Mouse (Mus musculus) neural tube, embryonic 14.5 days (tissue): ENCODE data around the gene Olfr1392. TPM values are rescaled to one million over a fixed set of nuclear protein-coding genes. Genes with fewer than 3 reads are reported as not detected.
"Not testable (repeated sequence)": the region's sequence is repeated elsewhere in the genome, so short reads cannot be mapped to it uniquely, and the experiment has no call there.

ENCODE experiments used
- ATAC-seq: fragments of 200-750 bp; cut with Nextera tagmentation; 2 replicates; pipeline ENCODE4 v1.8.0; 2017; ENCODE audit warnings: low read depth, mild to moderate bottlenecking, moderate TSS enrichment, moderate library complexity
- H3K27ac ChIP-seq: fragments of 300-500 bp; sonication (generic); 2 replicates; pipeline ENCODE4 v1.5.1; 2014; ENCODE audit warnings: low read depth, mild to moderate bottlenecking, control low read depth, low read length, moderate library complexity, mixed read lengths
- H3K27me3 ChIP-seq: fragments of 300-500 bp; sonication (generic); 2 replicates; pipeline ENCODE4 v1.6.1; 2014; ENCODE audit warnings: low read length; ENCODE audit not compliant: control insufficient read depth, insufficient read depth
- H3K36me3 ChIP-seq: fragments of 300-500 bp; sonication (generic); 2 replicates; pipeline ENCODE4 v1.6.1; 2014; ENCODE audit warnings: low read length, mixed read lengths; ENCODE audit not compliant: control insufficient read depth, insufficient read depth
- H3K4me1 ChIP-seq: fragments of 300-500 bp; sonication (generic); 2 replicates; pipeline ENCODE4 v1.6.1; 2014; ENCODE audit warnings: low read length; ENCODE audit not compliant: control insufficient read depth, insufficient read depth
- H3K4me2 ChIP-seq: fragments of 300-500 bp; sonication (generic); 2 replicates; pipeline ENCODE4 v1.6.1; 2014; ENCODE audit warnings: mild to moderate bottlenecking, low read depth, low read length, control low read depth
- H3K4me3 ChIP-seq: fragments of 300-500 bp; sonication (generic); 2 replicates; pipeline ENCODE4 v1.5.1; 2014; ENCODE audit warnings: low read depth, low read length, control low read depth, mixed read lengths
- H3K9ac ChIP-seq: fragments of 300-500 bp; sonication (generic); replicated peaks from 2 replicates; pipeline ENCODE4 v1.6.1; 2014; ENCODE audit warnings: low read depth, mild to moderate bottlenecking, control low read depth, low read length, mixed read lengths
- H3K9me3 ChIP-seq: fragments of 300-500 bp; sonication (generic); 2 replicates; pipeline ENCODE4 v1.6.1; 2016; ENCODE audit warnings: low read length; ENCODE audit not compliant: control insufficient read depth
- WGBS: fragments of 180-500 bp; shearing (Covaris S2); extraction: QIAGEN DNeasy Blood & Tissue Kit; methylation state at CpG from one replicate; pipeline ENCODE4 v1.1.7; 2014; 5-methylcytosine and 5-hydroxymethylcytosine counted together
- polyA plus RNA-seq: library from polyadenylated mRNA; unstranded; fragments of >200 nt; fragmentation: Nextera tagmentation; extraction: Ambion mirVana; gene quantifications from 2 replicates; pipeline ENCODE4 v1.2.1, GENCODE M21; 2014

Olfr1392 gene
- not detected in 2 replicates for polyA plus RNA-seq

- not testable (repeated sequence) for H3K4me2 ChIP-seq, H3K27ac ChIP-seq, H3K4me1 ChIP-seq, H3K9me3 ChIP-seq, H3K36me3 ChIP-seq, ATAC-seq, H3K4me3 ChIP-seq, H3K27me3 ChIP-seq, H3K9ac ChIP-seq
- 43% methylated on average over 1 of the region's 1 CpGs for WGBS
Measured at GRCm38 (mm10) chr11:49284982-49285381, at the start of gene Olfr1392. Gene Olfr1392, plus strand, starts transcription at chr11:49285282.

- Histone ChIP-seq H3K27ac (no peak overlapping the region), H3K4me2 (no peak overlapping the region), H3K9ac (no peak overlapping the region), H3K4me1 (no peaks in the 10 kb centered on the region), H3K27me3 (no peaks in the 10 kb centered on the region), H3K9me3 (no peaks in the 10 kb centered on the region), H3K36me3 (no peaks in the 10 kb centered on the region), H3K4me3 (no peak overlapping the region)
- ATAC-seq, result no peak
- WGBS, result 76% methylated on average over 3 of the region's 3 CpGs
Measured at GRCm38 (mm10) chr11:49235459-49236207, 49.4 kb upstream of the Olfr1392 start.

- Histone ChIP-seq H3K27ac (no peak overlapping the region), H3K9ac (no peak overlapping the region), H3K4me2 (no peak overlapping the region), H3K36me3 (no peaks in the 10 kb centered on the region), H3K4me3 (no peak overlapping the region), H3K4me1 (no peaks in the 10 kb centered on the region), H3K27me3 (no peaks in the 10 kb centered on the region), H3K9me3 (no peaks in the 10 kb centered on the region)
- 79% methylated on average over 1 of the region's 1 CpGs for WGBS
- ATAC-seq, result no peak
Measured at GRCm38 (mm10) chr11:49236891-49237290, 48.2 kb upstream of the Olfr1392 start.

GRCm38 (mm10) chr11:49237532-49237931, 47.5 kb upstream of the Olfr1392 start:
- Histone ChIP-seq H3K9ac (no peak overlapping the region), H3K27me3 (no peaks in the 10 kb centered on the region), H3K27ac (no peak overlapping the region), H3K36me3 (no peaks in the 10 kb centered on the region), H3K4me2 (no peak overlapping the region), H3K4me3 (no peak overlapping the region), H3K9me3 (no peaks in the 10 kb centered on the region), H3K4me1 (no peaks in the 10 kb centered on the region)
- 75% methylated on average over 2 of the region's 2 CpGs for WGBS
- ATAC-seq, result no peak

GRCm38 (mm10) chr11:49240310-49240709, 44.8 kb upstream of the Olfr1392 start:
- Histone ChIP-seq H3K4me2 (no peak overlapping the region), H3K36me3 (no peaks in the 10 kb centered on the region), H3K4me1 (peaks cover 3% of the 10 kb centered on the region; the same call in 1 of the 2 replicates), H3K4me3 (no peak overlapping the region), H3K9me3 (no peaks in the 10 kb centered on the region), H3K9ac (no peak overlapping the region), H3K27me3 (no peaks in the 10 kb centered on the region), H3K27ac (no peak overlapping the region)
- WGBS, result 97% methylated on average over 1 of the region's 1 CpGs
- no peak for ATAC-seq

GRCm38 (mm10) chr11:49240874-49241273, 44.2 kb upstream of the Olfr1392 start:
- H3K4me2 ChIP-seq, result no peak overlapping the region
- peaks cover 3% of the 10 kb centered on the region; the same call in 1 of the 2 replicates for H3K4me1 ChIP-seq
- WGBS, result 86% methylated on average over 4 of the region's 4 CpGs
- no peaks in the 10 kb centered on the region for H3K27me3 ChIP-seq
- no peak overlapping the region for H3K4me3 ChIP-seq
- H3K9me3 ChIP-seq, result no peaks in the 10 kb centered on the region
- no peaks in the 10 kb centered on the region for H3K36me3 ChIP-seq
- no peak overlapping the region for H3K27ac ChIP-seq
- ATAC-seq, result no peak
- H3K9ac ChIP-seq, result no peak overlapping the region

GRCm38 (mm10) chr11:49241471-49241870, 43.6 kb upstream of the Olfr1392 start:
- Histone ChIP-seq H3K27ac (no peak overlapping the region), H3K4me2 (no peak overlapping the region), H3K36me3 (no peaks in the 10 kb centered on the region), H3K9me3 (no peaks in the 10 kb centered on the region), H3K4me1 (peaks cover 3% of the 10 kb centered on the region; the same call in 1 of the 2 replicates), H3K27me3 (no peaks in the 10 kb centered on the region), H3K9ac (no peak overlapping the region), H3K4me3 (no peak overlapping the region)
- ATAC-seq, result no peak
- 60% methylated on average over 1 of the region's 1 CpGs for WGBS

GRCm38 (mm10) chr11:49242944-49243626, 42.0 kb upstream of the Olfr1392 start:
- peak; percentile 1; the same call in 1 of the 2 replicates for ATAC-seq
- H3K27ac ChIP-seq, result peak overlapping the region; percentile 92
- H3K4me1 ChIP-seq, result peaks cover 3% of the 10 kb centered on the region; the same call in 1 of the 2 replicates
- peak overlapping the region; percentile 79 for H3K4me2 ChIP-seq
- H3K4me3 ChIP-seq, result peak overlapping the region; percentile 62
- peak overlapping the region; percentile 68 for H3K9ac ChIP-seq
- H3K9me3 ChIP-seq, result no peaks in the 10 kb centered on the region
- no peaks in the 10 kb centered on the region for H3K27me3 ChIP-seq
- 24% methylated on average over 11 of the region's 11 CpGs for whole genome bisulfite sequencing
- no peaks in the 10 kb centered on the region for H3K36me3 ChIP-seq
